Mouse (Mus musculus): ENCODE measurements around the gene Rcvrn. TPM values are rescaled to one million over a fixed set of nuclear protein-coding genes. Genes with fewer than 3 reads are reported as not detected.

Gene Rcvrn
- polyA plus RNA-seq, 1 experiment, result 0.22 TPM

GRCm38 (mm10) chr11:67738345-67738744 is 43.2 kb downstream of the Rcvrn start:
- H3K4me3 ChIP-seq (replicated peaks; ENCODE audit: extremely low read depth, low read depth, low read length), result no peak overlapping the region
- 83% methylated on average over 6 of the region's 6 CpGs for WGBS
- TF ChIP-seq CTCF (IDR thresholded peaks at IDR 0.05; ENCODE audit: insufficient read depth, low read length) (no peak), POLR2A (IDR thresholded peaks at IDR 0.05; ENCODE audit: borderline replicate concordance, extremely low read depth, low read depth, low read length) (no peak)

GRCm38 (mm10) chr11:67738846-67739490 is 43.8 kb downstream of the Rcvrn start:
- 73% methylated on average over 5 of the region's 5 CpGs for WGBS
- DNase-seq, result no peak
- TF ChIP-seq CTCF (IDR thresholded peaks at IDR 0.05; ENCODE audit: insufficient read depth, low read length), result no peak
- no peak for TF ChIP-seq POLR2A (IDR thresholded peaks at IDR 0.05; ENCODE audit: borderline replicate concordance, extremely low read depth, low read depth, low read length)
- H3K4me3 ChIP-seq (replicated peaks; ENCODE audit: extremely low read depth, low read depth, low read length), result no peak overlapping the region
- no peaks in the 10 kb centered on the region for H3K4me1 ChIP-seq (ENCODE audit: control insufficient read depth, insufficient read depth, low read length)

More at GRCm38 (mm10) chr11:67738345-67738744, 43.2 kb downstream of the Rcvrn start:
- H3K4me1 ChIP-seq (ENCODE audit: control insufficient read depth, insufficient read depth, low read length), result no peaks in the 10 kb centered on the region
- DNase-seq, result no peak

DNA sequence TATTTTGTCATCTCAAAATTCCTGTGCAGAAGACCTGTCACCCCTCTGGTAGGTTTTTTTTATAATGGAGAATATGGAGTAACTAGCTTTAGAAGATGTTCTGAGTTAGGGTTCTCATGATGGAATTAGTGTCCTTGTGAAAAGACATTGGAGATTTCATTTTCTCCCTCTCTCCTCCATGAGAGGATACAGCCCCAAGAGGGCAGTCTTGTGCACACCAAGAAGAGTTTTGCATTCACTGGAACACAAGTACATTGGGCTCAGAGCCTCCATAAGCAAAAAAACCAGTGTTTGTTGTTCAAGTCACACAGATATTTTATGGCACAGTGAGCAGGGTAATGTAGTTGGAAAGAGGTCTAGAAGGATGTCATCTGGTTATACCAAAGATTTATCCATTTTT is 46.4 kb downstream of the Rcvrn start:
- no peaks in the 10 kb centered on the region for H3K4me1 ChIP-seq (ENCODE audit: control insufficient read depth, insufficient read depth, low read length)
- no peak overlapping the region for H3K4me3 ChIP-seq (replicated peaks; ENCODE audit: extremely low read depth, low read depth, low read length)
- DNase-seq, result no peak
- TF ChIP-seq POLR2A (IDR thresholded peaks at IDR 0.05; ENCODE audit: borderline replicate concordance, extremely low read depth, low read depth, low read length), result no peak
- no peak for TF ChIP-seq CTCF (IDR thresholded peaks at IDR 0.05; ENCODE audit: insufficient read depth, low read length)

Other genes starting within 250 kb of the Rcvrn start
- gene Gas7, start 239.9 kb upstream of the Rcvrn start, polyA plus RNA-seq (2012; rRNA removed), result 11.9 and 14.3 TPM in 2 replicates
- gene Glp2r, start 75.8 kb downstream of the Rcvrn start, polyA plus RNA-seq (2012; rRNA removed), result not detected in 2 replicates
- not detected in 2 replicates for gene Gsg1l2, start 79.3 kb downstream of the Rcvrn start, polyA plus RNA-seq (2012; rRNA removed)
- 2.5 and 7.9 TPM in 2 replicates for gene Dhrs7c, start 102.9 kb downstream of the Rcvrn start, polyA plus RNA-seq (2012; rRNA removed)
- gene Usp43, start 226.8 kb downstream of the Rcvrn start, polyA plus RNA-seq (2012; rRNA removed), result 7.0 and 7.9 TPM in 2 replicates

Measured in lung, adult 2 months (tissue).